Mouse (Mus musculus): Measurements from ENCODE around the gene Selenbp1. TPM values are rescaled to one million over a fixed set of nuclear protein-coding genes. Genes with fewer than 3 reads are reported as not detected.
"Not testable (repeated sequence)": the region's sequence is repeated elsewhere in the genome, so short reads cannot be mapped to it uniquely, and the experiment has no call there.

Selenbp1 gene
- polyA plus RNA-seq, 1 experiment from 2014 or later: 9.1 TPM

DNA sequence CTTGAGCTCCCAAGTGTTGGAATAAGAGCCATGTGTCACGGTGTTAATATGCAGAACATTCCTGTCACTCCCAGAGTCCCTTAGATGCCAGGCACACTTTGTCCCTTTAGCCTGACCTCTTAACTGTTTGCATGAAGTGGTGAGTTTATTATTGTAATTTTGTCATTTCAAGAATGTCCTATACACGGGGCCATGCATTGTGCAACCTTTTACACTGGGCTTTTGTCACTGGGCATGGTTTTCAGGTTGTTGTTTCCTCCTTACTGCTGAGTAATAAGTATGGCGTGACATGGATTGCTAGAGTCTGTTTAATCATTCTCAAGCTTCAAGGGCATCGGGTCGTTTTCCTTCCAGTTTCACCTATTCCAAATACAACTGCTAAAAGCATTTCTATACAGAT lies 19.1 kb upstream of the Selenbp1 start:
- Histone ChIP-seq H3K27ac (replicated peaks; ENCODE audit: low read depth, low read length) (no peak overlapping the region), H3K4me3 (replicated peaks; ENCODE audit: low read depth, low read length) (no peak overlapping the region), H3K27me3 (ENCODE audit: control insufficient read depth, insufficient read depth, low read length) (no peaks in the 10 kb centered on the region), H3K4me2 (ENCODE audit: low read length) (no peak overlapping the region), H3K9me3 (ENCODE audit: control insufficient read depth, low read length) (no peaks in the 10 kb centered on the region), H3K36me3 (ENCODE audit: control insufficient read depth, insufficient read depth, low read length) (no peaks in the 10 kb centered on the region), H3K9ac (replicated peaks; ENCODE audit: low read length) (no peak overlapping the region), H3K4me1 (ENCODE audit: control insufficient read depth, insufficient read depth, low read length) (no peaks in the 10 kb centered on the region)
- 80% methylated on average over 5 of the region's 5 CpGs for WGBS
- ATAC-seq (ENCODE audit: low FRiP score, low TSS enrichment): no peak
- no peak for DNase-seq

DNA sequence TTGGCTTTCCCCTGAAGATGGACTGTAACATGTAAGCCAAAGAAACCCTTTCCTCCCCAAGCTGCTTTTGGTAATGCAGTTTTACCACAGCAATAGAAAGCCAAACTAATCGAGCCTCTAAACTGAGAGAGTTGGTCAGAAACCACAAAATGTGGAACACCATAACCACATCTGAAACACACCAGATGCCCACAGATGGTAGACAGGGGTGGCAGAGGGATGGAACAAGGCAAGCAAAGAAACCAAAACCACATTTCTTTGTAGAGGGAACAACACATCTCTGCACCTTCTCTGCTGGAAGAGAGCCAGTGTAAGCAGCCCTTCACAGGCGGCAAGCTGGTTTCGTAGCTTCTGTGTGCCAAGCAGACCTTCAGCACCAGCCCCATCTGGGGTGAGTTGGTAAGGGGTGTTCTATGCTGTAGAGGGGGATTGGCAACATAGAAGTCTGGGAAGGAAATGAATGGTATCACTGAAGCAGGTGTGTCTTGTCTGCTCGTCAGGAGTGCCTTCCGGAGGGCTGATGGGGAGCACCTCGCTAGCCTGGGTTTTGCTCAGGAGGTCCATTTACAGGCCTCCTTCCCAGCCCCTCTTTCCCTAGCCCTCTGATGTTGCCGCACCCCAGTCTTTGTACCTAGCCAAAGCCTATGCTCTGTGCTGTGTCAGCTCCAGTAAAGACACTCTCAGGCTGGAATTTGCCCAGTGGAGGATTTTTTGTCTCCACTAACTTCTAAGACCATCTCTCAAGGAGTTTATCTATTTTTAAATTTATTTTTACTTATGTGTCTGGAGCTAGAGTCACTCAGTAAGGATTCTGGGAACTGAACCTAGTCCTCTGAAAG lies 16.7 kb upstream of the Selenbp1 start:
- no peak overlapping the region for H3K4me2 ChIP-seq (ENCODE audit: low read length)
- no peaks in the 10 kb centered on the region for H3K9me3 ChIP-seq (ENCODE audit: control insufficient read depth, low read length)
- WGBS: 93% methylated on average over 7 of the region's 7 CpGs
- H3K9ac ChIP-seq (replicated peaks; ENCODE audit: low read length): no peak overlapping the region
- H3K4me1 ChIP-seq (ENCODE audit: control insufficient read depth, insufficient read depth, low read length): no peaks in the 10 kb centered on the region
- H3K4me3 ChIP-seq (replicated peaks; ENCODE audit: low read depth, low read length): no peak overlapping the region
- H3K27me3 ChIP-seq (ENCODE audit: control insufficient read depth, insufficient read depth, low read length): no peaks in the 10 kb centered on the region
- ATAC-seq (ENCODE audit: low FRiP score, low TSS enrichment) (no peak), DNase-seq (no peak)
- H3K27ac ChIP-seq (replicated peaks; ENCODE audit: low read depth, low read length): no peak overlapping the region
- H3K36me3 ChIP-seq (ENCODE audit: control insufficient read depth, insufficient read depth, low read length): no peaks in the 10 kb centered on the region

DNA sequence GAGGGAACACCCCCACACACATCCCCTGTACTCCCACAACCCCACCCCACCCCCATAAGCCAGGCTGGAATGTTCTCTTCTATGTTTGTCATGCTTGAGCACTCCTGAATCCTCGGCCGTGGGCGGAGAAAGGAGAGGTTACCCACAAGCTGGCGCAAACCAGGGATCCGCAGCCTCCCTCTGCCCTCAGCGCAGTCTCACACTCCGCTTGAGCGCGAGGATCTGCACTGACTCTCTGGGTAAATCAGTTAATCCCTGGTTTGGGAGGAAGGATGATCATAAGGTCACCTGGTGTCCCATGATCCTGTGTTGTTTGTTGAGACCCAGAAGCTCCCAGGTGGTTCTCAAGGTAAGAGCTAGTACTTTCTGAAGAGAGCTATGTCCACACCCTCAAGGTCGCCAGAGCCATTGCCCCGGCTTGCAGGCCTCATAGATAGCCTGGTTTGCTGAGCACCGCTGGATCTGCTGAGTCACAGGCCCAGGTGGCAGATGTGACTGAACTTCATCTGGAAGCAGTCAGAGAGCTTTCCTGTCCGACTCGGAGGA lies 15.0 kb upstream of the Selenbp1 start:
- no peak for ATAC-seq (ENCODE audit: low FRiP score, low TSS enrichment)
- H3K9ac ChIP-seq (replicated peaks; ENCODE audit: low read length): no peak overlapping the region
- WGBS: 30% methylated on average over 14 of the region's 14 CpGs

DNA sequence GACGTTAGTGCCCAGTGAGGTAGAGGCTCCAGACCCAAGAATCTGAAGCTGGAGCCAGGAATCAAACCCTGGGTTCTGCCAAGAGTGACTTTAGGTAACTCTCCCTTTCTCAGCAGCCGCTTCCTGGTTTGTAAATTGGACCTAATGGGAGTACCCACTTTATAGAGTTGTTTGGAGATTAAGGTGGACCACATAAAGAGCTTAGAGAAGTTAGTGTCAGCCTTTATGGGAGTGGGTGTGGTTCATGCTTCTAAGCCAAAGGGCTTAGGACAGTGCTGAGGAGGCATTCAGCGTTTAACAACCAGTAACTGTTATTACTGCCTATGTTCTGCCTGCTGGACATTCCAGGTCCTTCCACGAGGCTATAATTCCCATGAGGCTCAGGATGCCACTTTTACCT lies 14.0 kb upstream of the Selenbp1 start:
- Histone ChIP-seq H3K4me3 (replicated peaks; ENCODE audit: low read depth, low read length) (no peak overlapping the region), H3K27me3 (ENCODE audit: control insufficient read depth, insufficient read depth, low read length) (no peaks in the 10 kb centered on the region), H3K4me2 (ENCODE audit: low read length) (no peak overlapping the region), H3K9ac (replicated peaks; ENCODE audit: low read length) (no peak overlapping the region), H3K27ac (replicated peaks; ENCODE audit: low read depth, low read length) (no peak overlapping the region), H3K4me1 (ENCODE audit: control insufficient read depth, insufficient read depth, low read length) (no peaks in the 10 kb centered on the region), H3K36me3 (ENCODE audit: control insufficient read depth, insufficient read depth, low read length) (no peaks in the 10 kb centered on the region), H3K9me3 (ENCODE audit: control insufficient read depth, low read length) (no peaks in the 10 kb centered on the region)
- ATAC-seq (ENCODE audit: low FRiP score, low TSS enrichment): no peak
- 75% methylated on average over 4 of the region's 4 CpGs for WGBS
- DNase-seq: no peak

More for the DNA sequence above, 15.0 kb upstream of the Selenbp1 start:
- Histone ChIP-seq H3K4me3 (replicated peaks; ENCODE audit: low read depth, low read length) (no peak overlapping the region), H3K9me3 (ENCODE audit: control insufficient read depth, low read length) (no peaks in the 10 kb centered on the region), H3K4me1 (ENCODE audit: control insufficient read depth, insufficient read depth, low read length) (no peaks in the 10 kb centered on the region), H3K36me3 (ENCODE audit: control insufficient read depth, insufficient read depth, low read length) (no peaks in the 10 kb centered on the region), H3K4me2 (ENCODE audit: low read length) (no peak overlapping the region), H3K27ac (replicated peaks; ENCODE audit: low read depth, low read length) (no peak overlapping the region), H3K27me3 (ENCODE audit: control insufficient read depth, insufficient read depth, low read length) (no peaks in the 10 kb centered on the region)
- DNase-seq: peak; percentile 8

DNA sequence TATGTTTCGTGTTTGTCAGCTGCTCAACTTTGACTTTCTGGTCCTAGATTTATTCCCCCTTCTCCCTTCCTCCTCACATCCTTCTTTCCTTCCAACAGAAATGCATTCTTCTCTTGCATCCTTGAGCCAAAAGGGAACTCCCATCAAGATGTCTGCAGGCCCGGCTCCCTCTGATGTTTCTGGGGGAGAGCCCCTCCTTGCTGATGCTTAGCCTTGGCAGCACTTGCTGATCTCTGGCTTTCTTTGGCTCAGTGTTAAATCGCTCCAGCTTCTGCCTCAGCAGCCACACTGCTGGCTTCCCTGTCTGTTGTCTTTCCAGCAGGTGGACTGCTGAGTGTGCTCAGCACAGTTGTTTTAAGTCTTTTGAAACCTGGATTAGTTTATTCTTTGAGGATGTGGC lies 11.8 kb upstream of the Selenbp1 start:
- Histone ChIP-seq H3K36me3 (ENCODE audit: control insufficient read depth, insufficient read depth, low read length) (no peaks in the 10 kb centered on the region), H3K4me1 (ENCODE audit: control insufficient read depth, insufficient read depth, low read length) (no peaks in the 10 kb centered on the region), H3K9me3 (ENCODE audit: control insufficient read depth, low read length) (no peaks in the 10 kb centered on the region), H3K27me3 (ENCODE audit: control insufficient read depth, insufficient read depth, low read length) (no peaks in the 10 kb centered on the region), H3K9ac (replicated peaks; ENCODE audit: low read length) (no peak overlapping the region), H3K4me3 (replicated peaks; ENCODE audit: low read depth, low read length) (no peak overlapping the region), H3K4me2 (ENCODE audit: low read length) (no peak overlapping the region), H3K27ac (replicated peaks; ENCODE audit: low read depth, low read length) (no peak overlapping the region)
- ATAC-seq (ENCODE audit: low FRiP score, low TSS enrichment) (no peak), DNase-seq (peak; percentile 4)
- 60% methylated on average over 3 of the region's 3 CpGs for WGBS

DNA sequence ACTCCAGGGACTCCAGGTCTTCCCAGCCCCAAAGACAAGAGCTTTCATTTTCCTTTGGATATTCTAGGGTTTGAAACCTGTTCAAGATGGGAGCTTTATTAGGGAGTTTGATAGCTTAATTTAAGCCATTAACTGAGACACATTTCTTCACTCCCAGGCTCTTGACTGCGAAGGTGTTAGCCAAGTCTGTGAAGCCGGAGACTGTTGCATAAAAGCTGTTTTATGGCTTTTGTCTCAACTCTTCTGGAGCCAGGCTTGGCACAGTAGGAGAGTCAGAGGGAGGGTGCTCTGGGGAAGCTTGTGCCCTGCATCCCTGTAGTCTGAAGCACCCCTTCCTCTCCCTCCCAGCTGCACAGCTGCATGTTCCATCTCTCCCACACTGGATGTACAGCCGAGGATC lies 10.5 kb upstream of the Selenbp1 start:
- WGBS: 53% methylated on average over 3 of the region's 3 CpGs
- no peak for DNase-seq
- Histone ChIP-seq H3K36me3 (ENCODE audit: control insufficient read depth, insufficient read depth, low read length) (no peaks in the 10 kb centered on the region), H3K4me3 (replicated peaks; ENCODE audit: low read depth, low read length) (no peak overlapping the region), H3K4me1 (ENCODE audit: control insufficient read depth, insufficient read depth, low read length) (no peaks in the 10 kb centered on the region), H3K9ac (replicated peaks; ENCODE audit: low read length) (no peak overlapping the region), H3K27ac (replicated peaks; ENCODE audit: low read depth, low read length) (no peak overlapping the region), H3K9me3 (ENCODE audit: control insufficient read depth, low read length) (no peaks in the 10 kb centered on the region), H3K4me2 (ENCODE audit: low read length) (no peak overlapping the region), H3K27me3 (ENCODE audit: control insufficient read depth, insufficient read depth, low read length) (no peaks in the 10 kb centered on the region)
- ATAC-seq (ENCODE audit: low FRiP score, low TSS enrichment): no peak

DNA sequence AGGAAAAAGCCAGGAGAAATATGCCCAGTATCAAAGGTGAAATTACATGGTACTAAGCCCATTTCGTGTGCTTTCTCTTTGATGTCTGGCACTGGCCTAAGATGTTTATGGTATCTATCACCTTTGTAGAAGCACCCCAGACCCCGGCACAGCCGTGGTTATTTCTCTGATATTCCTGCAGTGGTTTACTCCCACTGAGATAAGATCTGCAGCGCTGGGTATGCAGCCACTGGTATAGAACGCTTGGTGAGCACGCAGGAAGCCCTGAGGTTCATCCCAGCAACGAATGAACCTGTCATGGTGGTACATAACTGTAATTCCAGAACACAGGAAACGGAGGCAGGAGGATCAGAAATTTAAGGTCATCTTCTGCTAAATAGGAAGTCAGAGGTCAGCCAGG lies 8.2 kb upstream of the Selenbp1 start:
- H3K9ac ChIP-seq (replicated peaks; ENCODE audit: low read length): no peak overlapping the region
- no peaks in the 10 kb centered on the region for H3K4me1 ChIP-seq (ENCODE audit: control insufficient read depth, insufficient read depth, low read length)
- H3K4me2 ChIP-seq (ENCODE audit: low read length): no peak overlapping the region
- H3K27me3 ChIP-seq (ENCODE audit: control insufficient read depth, insufficient read depth, low read length): no peaks in the 10 kb centered on the region
- H3K27ac ChIP-seq (replicated peaks; ENCODE audit: low read depth, low read length): no peak overlapping the region
- ATAC-seq (ENCODE audit: low FRiP score, low TSS enrichment): no peak
- H3K4me3 ChIP-seq (replicated peaks; ENCODE audit: low read depth, low read length): no peak overlapping the region
- H3K9me3 ChIP-seq (ENCODE audit: control insufficient read depth, low read length): no peaks in the 10 kb centered on the region
- no peak for DNase-seq
- 80% methylated on average over 8 of the region's 8 CpGs for WGBS
- no peaks in the 10 kb centered on the region for H3K36me3 ChIP-seq (ENCODE audit: control insufficient read depth, insufficient read depth, low read length)

DNA sequence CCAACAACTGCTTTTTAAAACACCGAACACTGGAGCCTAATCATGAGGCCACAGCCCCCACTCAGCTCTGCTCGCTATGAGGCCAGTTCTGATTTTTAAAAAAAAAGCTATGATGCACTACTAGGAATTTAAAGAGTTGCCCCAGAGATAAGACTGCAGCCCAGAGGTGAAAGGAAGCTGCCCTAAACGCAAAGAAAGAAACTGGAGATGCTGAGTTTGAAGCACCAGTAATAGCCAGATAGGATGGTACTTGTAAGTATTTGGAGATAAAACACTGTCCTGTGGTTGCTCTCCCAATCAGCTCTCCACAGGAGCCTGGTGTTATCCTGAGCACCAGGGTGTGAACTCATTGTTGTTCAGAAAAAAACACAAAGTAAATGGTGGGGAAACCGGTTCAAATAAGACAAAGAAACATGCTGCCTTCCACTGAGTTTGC lies 6.5 kb upstream of the Selenbp1 start:
- not testable (repeated sequence) for H3K4me2 ChIP-seq (ENCODE audit: low read length); H3K9me3 ChIP-seq (ENCODE audit: control insufficient read depth, low read length); H3K9ac ChIP-seq (replicated peaks; ENCODE audit: low read length); DNase-seq; ATAC-seq (ENCODE audit: low FRiP score, low TSS enrichment); H3K27ac ChIP-seq (replicated peaks; ENCODE audit: low read depth, low read length); H3K27me3 ChIP-seq (ENCODE audit: control insufficient read depth, insufficient read depth, low read length); H3K36me3 ChIP-seq (ENCODE audit: control insufficient read depth, insufficient read depth, low read length); H3K4me3 ChIP-seq (replicated peaks; ENCODE audit: low read depth, low read length); H3K4me1 ChIP-seq (ENCODE audit: control insufficient read depth, insufficient read depth, low read length)
- 47% methylated on average over 4 of the region's 4 CpGs for WGBS

DNA sequence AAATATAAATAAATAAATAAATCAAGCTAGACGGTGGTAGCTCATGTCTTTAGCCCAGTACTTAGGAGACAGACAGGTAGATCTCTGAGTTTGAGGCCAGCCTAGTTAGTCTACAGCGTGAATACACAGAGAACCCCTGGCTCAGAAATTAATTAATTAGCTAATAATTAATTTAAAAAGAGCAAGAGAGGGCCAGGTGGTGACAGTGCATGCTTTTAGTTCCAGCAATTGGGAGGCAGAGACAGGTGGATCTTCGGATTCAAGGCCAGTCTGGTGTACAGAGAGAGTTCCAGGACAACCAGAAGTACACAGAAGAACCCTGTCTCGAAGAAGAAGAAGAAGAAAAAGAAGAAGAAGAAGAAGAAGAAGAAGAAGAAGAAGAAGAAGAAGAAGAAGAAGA lies 3.9 kb upstream of the Selenbp1 start:
- 89% methylated on average over 4 of the region's 4 CpGs for WGBS
- ATAC-seq (ENCODE audit: low FRiP score, low TSS enrichment); H3K36me3 ChIP-seq (ENCODE audit: control insufficient read depth, insufficient read depth, low read length): not testable (repeated sequence)

More for the DNA sequence above, 3.9 kb upstream of the Selenbp1 start:
- H3K4me3 ChIP-seq (replicated peaks; ENCODE audit: low read depth, low read length); DNase-seq; H3K4me1 ChIP-seq (ENCODE audit: control insufficient read depth, insufficient read depth, low read length); H3K27me3 ChIP-seq (ENCODE audit: control insufficient read depth, insufficient read depth, low read length); H3K9ac ChIP-seq (replicated peaks; ENCODE audit: low read length); H3K27ac ChIP-seq (replicated peaks; ENCODE audit: low read depth, low read length); H3K4me2 ChIP-seq (ENCODE audit: low read length); H3K9me3 ChIP-seq (ENCODE audit: control insufficient read depth, low read length): not testable (repeated sequence)

All from midbrain, embryonic 14.5 days (tissue).